Mouse (Mus musculus): ENCODE data around the gene March10. TPM values are rescaled to one million over a fixed set of nuclear protein-coding genes. Genes with fewer than 3 reads are reported as not detected.

March10 gene
- polyA plus RNA-seq, 2 experiments, result 0.18 TPM; not detected in 1

- H3K4me2 ChIP-seq (replicated peaks; ENCODE audit: low read depth, low read length, severe bottlenecking), result no peak overlapping the region
- ATAC-seq (ENCODE audit: low FRiP score, low read depth) (no peak), DNase-seq (ENCODE audit: low spot score) (no peak)
- H3K4me1 ChIP-seq (ENCODE audit: control insufficient read depth, insufficient read depth, low read length), result peaks cover 17% of the 10 kb centered on the region
- no peak overlapping the region for H3K4me3 ChIP-seq (replicated peaks; ENCODE audit: low read length)
- WGBS, result 65% methylated on average over 7 of the region's 7 CpGs
- no peak overlapping the region for H3K27ac ChIP-seq (replicated peaks; ENCODE audit: low read depth, low read length)
- no peaks in the 10 kb centered on the region for H3K27me3 ChIP-seq (ENCODE audit: control insufficient read depth, insufficient read depth, low read length)
- no peaks in the 10 kb centered on the region for H3K36me3 ChIP-seq (ENCODE audit: control insufficient read depth, insufficient read depth, low read length)
- no peaks in the 10 kb centered on the region for H3K9me3 ChIP-seq (ENCODE audit: control insufficient read depth, low read length)
- no peak for TF ChIP-seq POLR2A (IDR thresholded peaks at IDR 0.05; ENCODE audit: borderline replicate concordance, extremely low read depth, insufficient read depth, insufficient read length)
- no peak overlapping the region for H3K9ac ChIP-seq (ENCODE audit: low read depth, low read length, severe bottlenecking)
Measured at GRCm38 (mm10) chr11:105496665-105497064, 40.1 kb upstream of the March10 start.

- H3K27ac ChIP-seq (replicated peaks; ENCODE audit: low read depth, low read length), result no peak overlapping the region
- peak; percentile 52 for DNase-seq (ENCODE audit: low spot score)
- H3K9ac ChIP-seq (ENCODE audit: low read depth, low read length, severe bottlenecking), result no peak overlapping the region
- ATAC-seq (ENCODE audit: low FRiP score, low read depth), result no peak; the same call in 1 of the 2 replicates
- H3K4me2 ChIP-seq (replicated peaks; ENCODE audit: low read depth, low read length, severe bottlenecking), result 0 out of 2 replicates have a peak overlapping the region, but pooled peaks have one; percentile 0
- no peak overlapping the region for H3K4me3 ChIP-seq (replicated peaks; ENCODE audit: low read length)
- H3K36me3 ChIP-seq (ENCODE audit: control insufficient read depth, insufficient read depth, low read length), result no peaks in the 10 kb centered on the region
- no peak for TF ChIP-seq POLR2A (IDR thresholded peaks at IDR 0.05; ENCODE audit: borderline replicate concordance, extremely low read depth, insufficient read depth, insufficient read length)
- no peaks in the 10 kb centered on the region for H3K27me3 ChIP-seq (ENCODE audit: control insufficient read depth, insufficient read depth, low read length)
- no peaks in the 10 kb centered on the region for H3K9me3 ChIP-seq (ENCODE audit: control insufficient read depth, low read length)
- peaks cover 17% of the 10 kb centered on the region for H3K4me1 ChIP-seq (ENCODE audit: control insufficient read depth, insufficient read depth, low read length)
- 45% methylated on average over 18 of the region's 18 CpGs for WGBS
Measured at GRCm38 (mm10) chr11:105495591-105496270, 39.2 kb upstream of the March10 start.

- Histone ChIP-seq H3K27ac (replicated peaks; ENCODE audit: low read depth, low read length) (no peak overlapping the region), H3K36me3 (ENCODE audit: control insufficient read depth, insufficient read depth, low read length) (no peaks in the 10 kb centered on the region), H3K27me3 (ENCODE audit: control insufficient read depth, insufficient read depth, low read length) (no peaks in the 10 kb centered on the region), H3K4me1 (ENCODE audit: control insufficient read depth, insufficient read depth, low read length) (peaks cover 17% of the 10 kb centered on the region), H3K9me3 (ENCODE audit: control insufficient read depth, low read length) (no peaks in the 10 kb centered on the region), H3K4me2 (replicated peaks; ENCODE audit: low read depth, low read length, severe bottlenecking) (no peak overlapping the region), H3K4me3 (replicated peaks; ENCODE audit: low read length) (no peak overlapping the region), H3K9ac (ENCODE audit: low read depth, low read length, severe bottlenecking) (no peak overlapping the region)
- DNase-seq (ENCODE audit: low spot score), result peak; percentile 22
- 81% methylated on average over 6 of the region's 6 CpGs for WGBS
- no peak for TF ChIP-seq POLR2A (IDR thresholded peaks at IDR 0.05; ENCODE audit: borderline replicate concordance, extremely low read depth, insufficient read depth, insufficient read length)
- ATAC-seq (ENCODE audit: low FRiP score, low read depth), result no peak
Measured at GRCm38 (mm10) chr11:105494786-105495369, 38.3 kb upstream of the March10 start.

- H3K27ac ChIP-seq (replicated peaks; ENCODE audit: low read depth, low read length), result no peak overlapping the region
- 83% methylated on average over 4 of the region's 4 CpGs for WGBS
- no peak overlapping the region for H3K4me2 ChIP-seq (replicated peaks; ENCODE audit: low read depth, low read length, severe bottlenecking)
- H3K4me3 ChIP-seq (replicated peaks; ENCODE audit: low read length), result no peak overlapping the region
- DNase-seq (ENCODE audit: low spot score) (no peak), ATAC-seq (ENCODE audit: low FRiP score, low read depth) (no peak)
- no peaks in the 10 kb centered on the region for H3K9me3 ChIP-seq (ENCODE audit: control insufficient read depth, low read length)
- no peak for TF ChIP-seq POLR2A (IDR thresholded peaks at IDR 0.05; ENCODE audit: borderline replicate concordance, extremely low read depth, insufficient read depth, insufficient read length)
- peaks cover 17% of the 10 kb centered on the region for H3K4me1 ChIP-seq (ENCODE audit: control insufficient read depth, insufficient read depth, low read length)
- no peaks in the 10 kb centered on the region for H3K36me3 ChIP-seq (ENCODE audit: control insufficient read depth, insufficient read depth, low read length)
- H3K27me3 ChIP-seq (ENCODE audit: control insufficient read depth, insufficient read depth, low read length), result no peaks in the 10 kb centered on the region
- H3K9ac ChIP-seq (ENCODE audit: low read depth, low read length, severe bottlenecking), result no peak overlapping the region
Measured at GRCm38 (mm10) chr11:105492392-105492791, 35.9 kb upstream of the March10 start.

- ATAC-seq (ENCODE audit: low FRiP score, low read depth), result no peak
- TF ChIP-seq POLR2A (IDR thresholded peaks at IDR 0.05; ENCODE audit: borderline replicate concordance, extremely low read depth, insufficient read depth, insufficient read length), result no peak
- 50% methylated on average over 5 of the region's 5 CpGs for WGBS
- H3K27ac ChIP-seq (replicated peaks; ENCODE audit: low read depth, low read length), result no peak overlapping the region
- H3K36me3 ChIP-seq (ENCODE audit: control insufficient read depth, insufficient read depth, low read length), result no peaks in the 10 kb centered on the region
- H3K27me3 ChIP-seq (ENCODE audit: control insufficient read depth, insufficient read depth, low read length), result no peaks in the 10 kb centered on the region
- DNase-seq (ENCODE audit: low spot score), result no peak
- H3K4me1 ChIP-seq (ENCODE audit: control insufficient read depth, insufficient read depth, low read length), result peaks cover 12% of the 10 kb centered on the region
- H3K4me2 ChIP-seq (replicated peaks; ENCODE audit: low read depth, low read length, severe bottlenecking), result no peak overlapping the region
- H3K9me3 ChIP-seq (ENCODE audit: control insufficient read depth, low read length), result no peaks in the 10 kb centered on the region
- H3K9ac ChIP-seq (ENCODE audit: low read depth, low read length, severe bottlenecking), result no peak overlapping the region
- no peak overlapping the region for H3K4me3 ChIP-seq (replicated peaks; ENCODE audit: low read length)
Measured at GRCm38 (mm10) chr11:105490971-105491370, 34.4 kb upstream of the March10 start.
